Mouse (Mus musculus): ENCODE results near the gene Gm38100.

Gene Gm38100

GRCm38 (mm10) chr1:175970710-175971109, 50.6 kb downstream of the Gm38100 start:
- DNase-seq: no peak
